Mouse (Mus musculus) embryo, embryonic 11 days (tissue): ENCODE measurements around the gene Ppp1r11.

Source experiments
- DNase-seq: peaks from one replicate; pipeline ENCODE4 v3.0.0-alpha.2; 2015

Ppp1r11 gene

GRCm38 (mm10) chr17:36958884-36959283, 7.3 kb upstream of the Ppp1r11 start:
- no peak for DNase-seq

DNA sequence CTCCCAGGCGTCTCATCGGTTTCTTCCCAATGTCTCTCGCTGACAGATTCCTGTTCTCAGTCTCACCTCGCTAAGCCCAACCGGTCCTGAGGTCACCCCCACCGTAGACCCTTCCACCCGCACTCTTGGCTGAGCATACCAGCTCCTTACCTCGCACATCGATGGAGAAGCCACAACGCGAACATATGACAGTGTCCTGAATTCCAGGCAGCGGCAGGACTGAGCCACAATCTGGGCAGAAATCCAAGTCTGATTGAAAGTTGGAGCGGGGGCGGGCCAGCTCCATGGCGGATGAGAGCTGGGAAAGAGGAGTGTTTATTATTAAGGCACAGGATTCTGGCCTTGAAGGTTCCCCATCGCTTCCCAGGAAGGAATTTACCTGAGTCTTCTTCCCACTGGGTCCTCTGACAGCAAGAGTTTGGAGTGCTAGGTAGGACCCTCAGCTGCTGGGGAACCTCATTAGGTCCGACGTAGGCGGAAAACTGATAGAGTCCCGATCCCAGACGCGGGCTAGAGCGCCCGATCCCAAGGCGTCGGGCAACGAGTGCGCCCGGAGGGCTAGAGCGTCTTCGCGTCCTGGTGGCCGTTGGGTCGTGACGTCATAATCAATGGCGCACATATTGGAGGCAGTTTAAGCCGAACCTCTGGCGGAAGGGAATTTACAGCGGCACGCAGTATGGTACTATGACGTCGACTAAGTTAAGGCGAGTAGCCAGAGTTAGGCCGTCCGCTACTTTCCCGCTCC, 6.6 kb upstream of the Ppp1r11 start, which contains the start of the genes Znrd1 and Znrd1as:
Znrd1 (minus strand) TSS at position 561 of the 745 bp plus-strand sequence.
Znrd1as (plus strand) TSS at position 594 of the 745 bp plus-strand sequence.
- peak; percentile 100 for DNase-seq

DNA sequence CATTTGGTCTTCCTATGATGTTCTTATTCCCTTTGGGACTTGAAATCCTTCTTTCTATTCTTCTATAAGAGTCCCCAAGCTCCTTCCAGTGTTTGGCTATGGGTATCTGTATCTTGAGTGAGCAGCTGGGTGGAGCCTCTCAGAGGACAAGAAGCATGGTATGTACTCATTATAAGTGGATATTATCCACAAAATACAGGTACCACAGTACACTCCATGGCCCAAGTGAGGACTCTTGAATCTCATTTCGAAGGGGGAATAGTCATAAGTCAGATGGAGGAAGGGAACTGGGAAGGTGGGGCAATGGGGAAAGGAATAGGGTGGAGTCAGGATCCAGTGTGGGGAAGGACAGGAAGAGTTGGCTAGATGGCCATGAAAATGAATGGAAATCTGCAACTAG, 1.5 kb upstream of the Ppp1r11 start:
- no peak for DNase-seq

- DNase-seq: no peak
These were observed 1.1 kb upstream of the Ppp1r11 start for GRCm38 (mm10) chr17:36952631-36953030.

DNA sequence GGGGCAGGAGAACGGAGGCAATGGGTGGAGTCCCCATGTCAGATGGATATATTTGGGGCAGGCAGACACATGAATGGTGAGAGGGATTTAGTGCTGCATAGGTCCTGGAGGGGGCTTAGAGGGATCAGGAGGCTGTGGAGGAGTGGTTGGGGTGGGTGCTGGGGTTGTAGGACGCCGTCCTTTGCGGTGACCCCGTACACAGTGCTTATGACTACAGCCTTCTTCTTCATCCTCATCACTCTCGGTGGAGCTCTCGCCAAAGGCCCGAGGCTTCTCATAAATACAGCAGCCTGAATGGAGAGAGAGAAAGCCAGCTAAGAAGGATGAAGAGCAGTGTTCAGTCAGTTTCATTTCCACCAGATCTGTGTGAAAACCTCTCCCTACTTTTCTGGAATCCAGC, 2.3 kb downstream of the Ppp1r11 start:
- DNase-seq: no peak

GRCm38 (mm10) chr17:36948286-36948685, 3.3 kb downstream of the Ppp1r11 start:
- DNase-seq: no peak

DNA sequence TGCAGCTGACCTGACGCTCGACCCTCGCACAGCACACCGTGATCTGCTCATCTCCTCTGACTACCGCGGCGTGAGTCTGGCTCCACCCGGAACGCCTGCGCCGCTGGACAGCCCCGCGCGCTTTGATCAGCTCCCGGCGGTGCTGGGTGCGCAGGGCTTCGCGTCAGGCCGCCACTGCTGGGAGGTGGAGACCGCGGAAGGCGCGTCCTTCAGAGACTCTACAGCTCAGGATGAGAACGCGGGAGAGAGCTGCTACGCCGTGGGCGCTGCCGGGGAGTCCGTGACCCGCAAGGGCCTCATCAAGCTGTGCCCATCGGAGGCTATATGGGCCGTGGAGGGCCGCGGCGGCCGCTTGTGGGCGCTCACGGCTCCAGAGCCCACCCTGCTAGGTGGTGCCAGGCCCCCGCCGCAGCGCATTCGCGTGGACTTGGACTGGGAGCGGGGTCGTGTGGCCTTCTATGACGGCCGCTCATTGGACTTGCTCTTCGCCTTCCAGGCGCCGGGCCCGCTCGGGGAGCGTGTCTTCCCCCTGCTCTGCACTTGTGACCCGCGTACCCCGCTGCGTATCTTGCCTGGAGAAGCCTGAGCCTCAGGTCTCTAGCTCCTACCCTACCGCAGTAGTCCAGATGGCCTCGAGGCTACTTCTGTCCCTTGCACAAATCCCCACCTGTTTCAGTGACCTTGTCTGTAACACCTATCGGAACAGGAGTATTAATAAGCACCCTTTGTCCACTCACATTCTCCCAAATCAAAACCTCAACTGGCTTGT, 4.3 kb downstream of the Ppp1r11 start:
- peak; percentile 79 for DNase-seq

- peak; percentile 38 for DNase-seq
These were observed 7.3 kb downstream of the Ppp1r11 start for GRCm38 (mm10) chr17:36944121-36944775.

GRCm38 (mm10) chr17:36943691-36944090, 7.8 kb downstream of the Ppp1r11 start:
- DNase-seq: no peak

- peak; percentile 12 for DNase-seq
These were observed 8.6 kb downstream of the Ppp1r11 start, which contains the start of gene Rnf39 for GRCm38 (mm10) chr17:36942791-36943471. Gene Rnf39 (plus strand): TSS chr17:36942918.

GRCm38 (mm10) chr17:36942391-36942790, 9.2 kb downstream of the Ppp1r11 start:
- no peak for DNase-seq

DNA sequence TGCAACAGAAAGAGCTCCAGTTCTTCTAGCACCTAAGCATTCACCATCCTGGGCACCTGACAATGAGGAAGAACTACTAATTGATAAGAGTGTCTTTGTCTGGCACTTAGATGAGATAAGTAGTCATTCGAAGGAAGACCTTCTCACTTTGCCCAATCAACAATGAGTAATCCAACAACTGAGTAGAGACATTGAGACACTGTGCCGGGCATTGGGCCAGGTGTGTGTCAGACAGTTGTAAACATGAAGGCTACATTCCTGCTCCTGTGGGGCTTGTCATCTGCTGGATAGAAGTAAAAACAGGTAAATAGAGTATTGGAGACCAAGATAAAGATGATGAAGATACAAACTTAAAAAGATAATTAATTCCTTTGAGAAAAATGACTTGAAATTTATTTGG, 13.5 kb downstream of the Ppp1r11 start:
- no peak for DNase-seq

GRCm38 (mm10) chr17:36931806-36932205, 19.7 kb downstream of the Ppp1r11 start:
- DNase-seq: no peak

GRCm38 (mm10) chr17:36931130-36931529, 20.4 kb downstream of the Ppp1r11 start:
- no peak for DNase-seq

GRCm38 (mm10) chr17:36930233-36930632, 21.3 kb downstream of the Ppp1r11 start:
- DNase-seq: no peak

GRCm38 (mm10) chr17:36929236-36929932, 22.2 kb downstream of the Ppp1r11 start:
- no peak for DNase-seq

DNA sequence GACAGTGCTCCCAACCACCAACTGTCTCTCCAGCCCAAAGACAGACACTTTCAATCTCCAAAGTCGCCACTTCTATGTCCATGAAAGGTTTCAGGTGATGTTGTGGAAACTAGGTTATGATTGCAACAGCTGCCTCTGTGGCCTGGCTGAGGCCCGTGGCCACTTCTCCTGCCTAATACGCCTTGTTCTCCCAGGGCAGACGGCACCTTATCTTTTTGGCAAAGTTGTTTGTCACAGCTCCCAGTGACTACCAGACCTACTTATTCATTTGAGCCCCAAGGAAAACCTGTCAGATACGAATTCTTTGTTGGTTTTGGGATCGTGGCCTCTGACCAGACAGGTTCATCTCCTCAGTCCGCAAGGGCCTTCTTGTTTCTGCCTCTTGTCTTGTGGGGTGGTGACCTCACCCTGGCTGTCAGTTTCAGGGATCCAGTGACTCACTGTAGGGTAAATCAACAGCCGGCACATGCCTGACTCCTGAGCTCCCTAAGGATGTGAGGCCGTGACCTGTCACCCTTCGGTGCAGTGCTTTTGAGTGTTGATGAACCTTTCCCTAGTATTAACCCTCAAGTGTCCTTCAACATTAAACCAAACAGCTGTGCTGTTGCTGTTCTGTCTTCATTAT, 23.9 kb downstream of the Ppp1r11 start:
- no peak for DNase-seq

DNA sequence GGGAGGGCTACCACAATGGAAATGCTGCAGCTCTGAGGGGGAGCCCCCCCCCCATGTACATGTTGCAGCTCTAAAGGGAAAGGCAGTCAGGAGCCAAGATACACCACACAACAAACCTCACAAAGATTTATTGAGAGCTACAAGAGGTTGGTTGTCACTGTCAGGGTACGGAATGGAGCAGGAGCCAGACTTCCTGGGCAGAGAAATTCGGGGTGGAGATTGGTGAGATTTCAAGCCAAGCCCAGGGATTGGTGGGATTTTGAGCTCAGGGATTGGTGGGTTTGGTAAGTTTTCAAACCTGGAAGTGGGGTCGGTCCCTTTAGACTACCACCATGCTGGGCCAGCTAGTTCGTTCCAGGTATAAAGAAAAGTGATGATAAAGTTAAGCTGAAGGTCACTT, 28.1 kb downstream of the Ppp1r11 start:
- DNase-seq: no peak

DNA sequence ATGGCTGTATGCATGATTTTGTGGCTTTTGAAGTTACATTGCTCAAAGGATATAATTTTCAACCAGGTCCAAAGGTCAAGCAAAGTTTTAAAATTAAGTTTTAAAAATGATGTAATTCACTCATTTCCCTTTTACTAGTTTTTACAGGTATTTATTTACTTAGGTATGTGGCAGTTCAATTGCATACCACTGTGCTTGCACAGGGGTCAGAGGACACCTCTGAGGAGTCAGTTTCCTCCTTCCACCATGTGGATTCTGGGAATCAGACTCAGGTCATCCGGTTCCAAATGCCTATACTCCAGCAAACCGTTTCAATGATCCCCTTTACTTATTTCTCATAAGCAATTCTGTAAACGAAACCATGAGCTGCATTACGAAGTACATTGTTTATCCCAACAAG, 28.8 kb downstream of the Ppp1r11 start:
- no peak for DNase-seq

- no peak for DNase-seq
These were observed 31.3 kb downstream of the Ppp1r11 start for GRCm38 (mm10) chr17:36920239-36920638.

- DNase-seq: peak; percentile 78
These were observed 36.5 kb downstream of the Ppp1r11 start for GRCm38 (mm10) chr17:36915076-36915475.

DNA sequence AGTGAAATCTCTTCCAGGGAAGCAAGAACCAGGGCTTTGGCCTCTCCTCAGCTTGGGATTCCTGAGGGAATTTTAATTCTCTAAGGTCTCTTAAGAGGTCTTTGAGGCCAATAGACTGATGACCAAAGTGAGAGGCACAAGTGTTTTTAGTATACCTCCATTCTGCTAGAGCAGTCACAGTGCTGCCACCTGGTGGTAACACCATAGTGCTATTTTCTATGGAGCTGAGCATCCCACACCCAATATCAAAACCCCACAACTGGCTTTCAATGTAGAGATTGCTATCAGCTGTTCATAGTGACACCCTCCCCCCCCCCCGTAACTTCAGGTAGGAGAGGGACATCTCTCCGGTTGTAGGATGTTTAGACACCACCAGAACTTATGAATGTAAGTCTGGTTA, 37.4 kb downstream of the Ppp1r11 start:
- peak; percentile 88 for DNase-seq
